Mouse (Mus musculus) brain, embryonic 18.5 days (tissue): ENCODE results near the gene Faim2.
A peak's percentile ranks its signal among the peaks of the same experiment; 100 is the strongest.

Experiments used
- DNase-seq: peaks from one replicate; pipeline ENCODE4 v3.0.0-alpha.2; 2012; ENCODE audit warnings: low read depth, low spot score

Gene Faim2

DNA sequence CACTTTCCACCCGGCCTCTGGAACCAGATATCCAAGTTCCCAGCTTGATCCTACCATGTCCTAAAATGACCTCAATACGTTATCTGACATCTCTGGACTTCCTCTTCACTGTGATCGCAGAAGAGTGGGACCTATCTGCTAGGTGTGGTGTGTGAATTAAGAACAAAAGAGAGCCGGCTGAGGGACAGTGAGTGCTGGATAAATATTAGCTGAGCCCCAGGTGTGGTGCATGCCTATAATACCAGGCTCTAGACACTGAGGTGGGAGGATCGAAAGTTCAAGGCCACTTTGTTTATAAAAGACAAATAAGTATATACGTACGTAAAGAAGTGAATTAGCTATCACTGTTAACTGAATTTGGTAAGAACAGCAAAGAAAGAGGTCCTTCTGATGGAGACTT is 18.1 kb downstream of the Faim2 start:
- no peak for DNase-seq

- DNase-seq, result no peak
These were observed 22.5 kb downstream of the Faim2 start for GRCm38 (mm10) chr15:99505324-99506095.

DNA sequence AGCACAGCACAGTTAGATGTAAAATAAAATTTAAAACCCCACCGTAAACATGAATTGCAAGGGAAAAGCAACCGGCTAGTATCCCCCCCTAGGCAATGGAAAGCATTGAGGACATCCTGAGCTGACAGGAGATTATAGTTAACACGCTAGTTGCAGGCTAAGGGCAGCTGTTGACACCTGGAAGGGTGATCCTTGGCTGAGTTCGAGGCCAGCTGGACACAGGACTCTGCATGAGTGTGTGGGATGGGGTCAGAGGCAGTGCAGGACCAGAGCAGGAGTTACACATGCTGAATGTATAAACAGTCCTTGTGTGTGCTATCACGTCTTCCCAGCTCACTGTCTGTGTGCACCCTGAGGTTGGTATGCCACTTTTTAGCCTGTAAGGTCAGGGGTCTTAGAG is 24.7 kb downstream of the Faim2 start:
- DNase-seq, result no peak

DNA sequence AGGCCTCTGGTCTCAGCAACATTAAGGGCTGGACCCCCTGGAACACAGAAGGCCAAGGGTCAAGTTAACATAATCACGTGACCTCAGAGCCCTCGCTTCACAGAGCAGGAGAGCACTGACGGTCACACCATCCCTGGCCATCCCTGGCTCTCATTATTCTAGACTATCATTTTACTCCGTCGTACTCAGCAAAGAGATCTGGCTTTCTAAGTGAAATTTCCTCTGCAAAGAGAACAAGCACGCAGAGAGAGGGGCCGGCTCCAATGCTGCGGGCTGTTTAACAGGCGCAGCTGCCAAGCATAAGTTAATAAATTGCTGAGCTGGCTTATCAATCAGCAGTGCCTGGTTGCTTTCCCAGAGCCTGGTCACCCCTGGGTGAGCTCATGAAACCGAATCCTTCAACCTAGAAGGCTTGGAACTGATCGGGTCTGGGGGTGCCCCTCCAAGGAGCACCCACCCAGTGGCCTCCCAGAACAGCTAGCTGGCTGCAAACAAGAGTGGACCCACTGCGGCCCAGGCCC is 25.6 kb downstream of the Faim2 start:
- DNase-seq, result no peak

- DNase-seq, result no peak
These were observed 26.4 kb downstream of the Faim2 start for GRCm38 (mm10) chr15:99501292-99502260.

- no peak for DNase-seq
These were observed 27.6 kb downstream of the Faim2 start for GRCm38 (mm10) chr15:99500320-99500719.

- DNase-seq, result no peak
These were observed 28.2 kb downstream of the Faim2 start for GRCm38 (mm10) chr15:99499726-99500125.

- DNase-seq, result no peak
These were observed 29.2 kb downstream of the Faim2 start for GRCm38 (mm10) chr15:99498781-99499180.

DNA sequence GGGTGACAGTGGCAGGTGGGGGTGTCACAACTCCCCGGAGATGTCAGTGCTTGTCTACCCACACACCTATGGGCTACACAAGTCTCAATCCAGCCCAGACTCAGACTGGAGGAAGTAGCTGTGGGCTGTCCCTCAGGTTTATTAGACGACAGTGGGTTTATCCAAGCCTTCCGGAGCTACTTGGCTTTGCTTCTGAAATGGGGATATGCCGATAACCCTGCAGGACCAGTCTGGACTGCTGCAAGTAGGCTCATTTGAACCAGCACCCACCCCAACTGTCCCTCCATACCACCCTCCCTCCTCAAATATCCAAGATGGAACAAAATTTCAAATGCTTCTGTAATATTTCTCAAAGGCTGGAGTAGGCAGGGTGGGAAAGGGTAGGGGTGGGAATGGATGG is 29.6 kb downstream of the Faim2 start:
- DNase-seq, result no peak

GRCm38 (mm10) chr15:99497527-99498242 is 30.3 kb downstream of the Faim2 start:
- DNase-seq, result no peak

DNA sequence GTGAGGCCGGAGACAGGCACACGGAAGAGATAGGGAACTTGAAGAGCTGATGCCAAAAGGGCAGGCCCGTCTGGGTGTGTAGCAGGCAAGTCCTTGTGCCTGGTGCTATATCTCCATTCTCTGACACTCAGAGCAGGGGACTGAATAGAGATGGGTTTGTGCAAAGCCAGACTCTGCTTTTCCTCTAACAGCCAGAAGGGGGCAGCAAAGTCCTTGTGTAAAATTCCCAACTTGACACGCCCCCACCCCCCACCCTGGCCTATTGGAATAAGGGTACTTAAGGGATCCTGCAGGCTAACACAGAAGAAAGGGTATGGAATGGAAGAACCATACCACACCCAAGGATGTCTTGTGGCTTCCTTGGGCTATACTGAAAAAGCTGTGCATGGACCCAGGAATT is 30.9 kb downstream of the Faim2 start:
- peak; percentile 55 for DNase-seq

- DNase-seq, result no peak
These were observed 43.2 kb downstream of the Faim2 start for GRCm38 (mm10) chr15:99484745-99485144.

DNA sequence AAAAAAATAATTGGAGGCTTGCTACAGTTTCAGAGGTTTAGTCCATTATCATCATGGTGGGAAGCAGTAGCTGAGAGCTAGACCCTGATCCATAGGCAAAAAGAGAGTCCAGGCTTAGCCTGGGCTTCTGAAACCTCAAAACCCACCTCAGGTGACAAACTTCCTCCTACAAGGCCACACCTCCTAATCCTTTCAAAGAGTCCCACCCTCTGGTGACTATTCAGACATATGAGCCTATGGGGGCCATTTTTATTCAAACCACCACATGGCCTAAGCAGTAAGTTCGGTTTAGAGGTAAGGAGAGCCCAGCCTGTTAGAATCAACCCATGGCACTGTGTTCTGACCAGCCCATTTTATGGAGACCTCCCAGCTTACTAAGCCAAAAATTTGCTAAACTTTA is 52.2 kb downstream of the Faim2 start:
- no peak for DNase-seq

GRCm38 (mm10) chr15:99474576-99474926 is 53.4 kb downstream of the Faim2 start, which contains the start of gene Bcdin3d:
TSS of gene Bcdin3d (minus strand) at chr15:99474730.
- no peak for DNase-seq

GRCm38 (mm10) chr15:99473801-99474575 is 54.0 kb downstream of the Faim2 start:
- DNase-seq, result no peak

GRCm38 (mm10) chr15:99472972-99473371 is 55.0 kb downstream of the Faim2 start:
- no peak for DNase-seq

DNA sequence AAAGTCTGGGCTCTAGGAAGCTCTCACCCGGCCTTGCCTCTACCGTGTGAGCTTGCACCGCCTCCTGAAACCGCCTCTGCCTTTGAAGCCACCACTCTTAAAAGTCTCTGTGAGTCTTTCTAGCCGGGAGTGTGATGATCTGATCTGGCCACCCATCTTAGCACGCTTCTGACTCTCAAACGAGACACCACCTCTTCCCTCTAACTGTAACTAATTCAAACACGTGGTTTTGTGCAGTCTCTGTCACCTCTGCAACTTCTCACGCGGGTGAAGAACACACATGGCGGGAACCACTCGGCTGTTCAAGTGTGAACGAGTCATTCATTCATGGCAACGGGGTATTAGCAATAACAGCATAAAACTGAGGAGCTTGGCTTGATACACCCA is 56.3 kb downstream of the Faim2 start:
- DNase-seq, result no peak

DNA sequence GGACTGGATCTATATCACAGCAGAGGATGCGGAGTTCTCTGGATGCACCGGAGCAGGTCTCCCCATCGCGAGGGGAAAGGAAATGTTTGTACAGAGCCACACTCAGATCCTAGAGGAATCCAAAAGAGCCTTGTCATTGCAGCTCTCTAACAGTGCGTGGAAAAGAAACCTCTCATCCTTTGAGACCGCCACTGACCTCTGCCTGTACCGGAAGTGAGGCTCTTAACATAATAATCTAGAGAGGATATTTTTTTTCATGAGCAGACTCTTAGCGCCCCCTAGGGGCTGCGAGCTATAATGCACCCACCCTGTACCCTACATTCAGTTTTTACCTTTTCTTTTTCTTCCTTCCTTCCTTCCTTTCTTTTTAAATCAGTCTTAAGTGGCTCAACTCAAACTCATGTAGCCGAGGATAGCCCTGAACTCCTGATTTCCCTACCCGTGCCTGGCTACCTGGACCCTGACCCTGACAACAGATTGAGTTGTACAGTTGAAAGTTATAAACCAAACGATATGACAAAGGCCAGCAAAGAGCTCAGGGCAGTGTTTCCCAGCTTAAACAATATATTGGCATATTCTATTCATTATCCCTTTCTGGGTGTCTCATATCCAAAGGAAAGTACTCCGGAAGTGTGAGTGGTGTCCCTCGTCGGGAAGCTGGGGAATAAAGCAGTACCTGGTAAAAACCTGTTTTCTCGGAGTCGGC is 56.8 kb downstream of the Faim2 start:
- no peak for DNase-seq

- DNase-seq, result no peak
These were observed 57.7 kb downstream of the Faim2 start for GRCm38 (mm10) chr15:99470224-99470761.

DNA sequence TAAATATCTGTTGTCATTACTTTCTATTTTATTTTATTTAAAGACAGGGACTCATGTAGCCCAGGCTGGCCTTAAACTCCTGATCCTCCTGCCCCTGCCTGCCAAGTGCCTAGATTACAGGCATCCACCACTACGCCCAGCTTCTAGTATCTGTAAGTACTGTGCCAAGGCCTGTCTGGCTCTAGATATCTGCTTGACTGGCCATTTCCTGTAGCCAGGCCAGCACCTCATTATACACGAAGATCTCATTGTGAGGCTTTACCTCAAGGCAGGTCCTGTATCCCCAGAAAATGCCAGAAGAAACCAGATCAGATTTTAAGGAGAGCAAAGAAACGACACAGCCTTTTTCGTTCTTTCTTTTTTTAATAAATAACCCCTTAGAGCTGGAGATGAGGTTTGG is 58.2 kb downstream of the Faim2 start:
- DNase-seq, result no peak
